Mouse (Mus musculus): ENCODE data around the gene Luc7l.

DNA sequence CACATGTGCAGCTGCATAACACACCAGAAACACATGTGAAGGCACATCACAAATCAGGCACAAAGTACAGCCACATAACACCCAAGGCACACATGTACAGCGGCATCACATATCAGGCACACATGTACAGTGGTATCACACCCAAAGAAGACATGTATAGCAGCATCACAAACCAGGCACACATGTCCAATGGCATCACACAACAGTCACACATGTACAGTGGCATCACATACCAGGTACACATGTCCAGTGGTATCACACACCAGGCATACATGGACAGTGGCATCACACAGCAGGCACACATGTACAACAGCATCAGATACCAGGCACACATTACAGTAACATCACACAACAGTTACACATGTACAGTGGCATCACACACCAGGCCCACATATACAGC is 65.7 kb downstream of the Luc7l start:
- TF ChIP-seq CTCF (IDR thresholded peaks at IDR 0.05; ENCODE audit: insufficient read depth, low read length) (no peak), POLR2A (IDR thresholded peaks at IDR 0.05; ENCODE audit: borderline replicate concordance, extremely low read depth, low read depth, low read length) (no peak)

Data from lung, adult 2 months (tissue).